Mouse (Mus musculus): Measurements from ENCODE around the gene Tdrkh. TPM values are rescaled to one million over a fixed set of nuclear protein-coding genes. Genes with fewer than 3 reads are reported as not detected.

The Tdrkh gene
- polyA plus RNA-seq, 1 experiment = 2.6 TPM

- Histone ChIP-seq H3K27ac (ENCODE audit: control insufficient read depth, insufficient read depth, low read length) (no peak overlapping the region), H3K27me3 (ENCODE audit: control insufficient read depth, insufficient read depth, low read length) (peaks cover 5% of the 10 kb centered on the region; the same call in 1 of the 2 replicates)
- TF ChIP-seq CTCF (IDR thresholded peaks at IDR 0.05; ENCODE audit: borderline replicate concordance, control insufficient read depth, extremely low read depth, insufficient read depth, low read length, poor library complexity) (no peak), POLR2A (IDR thresholded peaks at IDR 0.05; ENCODE audit: control insufficient read depth, extremely low read depth, insufficient read depth, low read length, poor library complexity) (no peak)
These were observed 60.6 kb downstream of the Tdrkh start for GRCm38 (mm10) chr3:94473567-94474232.

GRCm38 (mm10) chr3:94476301-94477035 is 63.4 kb downstream of the Tdrkh start:
- no peaks in the 10 kb centered on the region for H3K36me3 ChIP-seq (ENCODE audit: control insufficient read depth, insufficient read depth, low read length)
- peaks cover 11% of the 10 kb centered on the region; the same call in 1 of the 2 replicates for H3K27me3 ChIP-seq (ENCODE audit: control insufficient read depth, insufficient read depth, low read length)
- H3K4me1 ChIP-seq (replicated peaks; ENCODE audit: control insufficient read depth, insufficient read depth, low read length) = no peaks in the 10 kb centered on the region
- no peak overlapping the region for H3K4me3 ChIP-seq (ENCODE audit: control insufficient read depth, insufficient read depth, low read length)
- H3K27ac ChIP-seq (ENCODE audit: control insufficient read depth, insufficient read depth, low read length) = no peak overlapping the region
- no peak for TF ChIP-seq CTCF (IDR thresholded peaks at IDR 0.05; ENCODE audit: borderline replicate concordance, control insufficient read depth, extremely low read depth, insufficient read depth, low read length, poor library complexity)
- TF ChIP-seq POLR2A (IDR thresholded peaks at IDR 0.05; ENCODE audit: control insufficient read depth, extremely low read depth, insufficient read depth, low read length, poor library complexity) = no peak
- 65% methylated on average over 8 of the region's 8 CpGs for WGBS
- no peak for DNase-seq

More at GRCm38 (mm10) chr3:94473567-94474232, 60.6 kb downstream of the Tdrkh start:
- 78% methylated on average over 5 of the region's 5 CpGs for WGBS
- Histone ChIP-seq H3K4me3 (ENCODE audit: control insufficient read depth, insufficient read depth, low read length) (no peak overlapping the region), H3K36me3 (ENCODE audit: control insufficient read depth, insufficient read depth, low read length) (no peaks in the 10 kb centered on the region), H3K4me1 (replicated peaks; ENCODE audit: control insufficient read depth, insufficient read depth, low read length) (no peaks in the 10 kb centered on the region)
- no peak for DNase-seq

DNA sequence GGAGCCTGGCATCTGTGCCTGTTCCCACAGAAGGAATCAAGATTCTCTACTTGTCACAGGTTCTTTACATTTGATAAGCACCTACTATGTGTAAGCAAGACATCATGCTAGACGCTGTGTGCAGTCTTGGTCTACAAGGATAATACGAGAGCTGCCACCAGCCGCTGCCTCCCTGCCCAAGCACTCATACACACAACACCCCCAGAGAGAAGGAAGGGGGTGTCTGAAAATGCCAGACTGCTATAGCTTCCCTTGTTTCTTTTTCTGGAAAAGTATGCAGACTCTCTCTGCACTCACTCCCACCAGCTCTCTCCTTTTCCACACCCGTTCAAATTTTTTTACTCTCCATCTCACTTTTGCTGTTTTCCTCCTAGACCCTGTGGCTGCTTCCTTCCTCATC is 64.4 kb downstream of the Tdrkh start:
- no peak overlapping the region for H3K27ac ChIP-seq (ENCODE audit: control insufficient read depth, insufficient read depth, low read length)
- peaks cover 11% of the 10 kb centered on the region; the same call in 1 of the 2 replicates for H3K27me3 ChIP-seq (ENCODE audit: control insufficient read depth, insufficient read depth, low read length)
- TF ChIP-seq POLR2A (IDR thresholded peaks at IDR 0.05; ENCODE audit: control insufficient read depth, extremely low read depth, insufficient read depth, low read length, poor library complexity) = no peak
- TF ChIP-seq CTCF (IDR thresholded peaks at IDR 0.05; ENCODE audit: borderline replicate concordance, control insufficient read depth, extremely low read depth, insufficient read depth, low read length, poor library complexity) = no peak
- no peak overlapping the region for H3K4me3 ChIP-seq (ENCODE audit: control insufficient read depth, insufficient read depth, low read length)
- H3K36me3 ChIP-seq (ENCODE audit: control insufficient read depth, insufficient read depth, low read length) = no peaks in the 10 kb centered on the region
- no peak for DNase-seq
- WGBS = 67% methylated on average over 4 of the region's 4 CpGs
- H3K4me1 ChIP-seq (replicated peaks; ENCODE audit: control insufficient read depth, insufficient read depth, low read length) = no peaks in the 10 kb centered on the region

DNA sequence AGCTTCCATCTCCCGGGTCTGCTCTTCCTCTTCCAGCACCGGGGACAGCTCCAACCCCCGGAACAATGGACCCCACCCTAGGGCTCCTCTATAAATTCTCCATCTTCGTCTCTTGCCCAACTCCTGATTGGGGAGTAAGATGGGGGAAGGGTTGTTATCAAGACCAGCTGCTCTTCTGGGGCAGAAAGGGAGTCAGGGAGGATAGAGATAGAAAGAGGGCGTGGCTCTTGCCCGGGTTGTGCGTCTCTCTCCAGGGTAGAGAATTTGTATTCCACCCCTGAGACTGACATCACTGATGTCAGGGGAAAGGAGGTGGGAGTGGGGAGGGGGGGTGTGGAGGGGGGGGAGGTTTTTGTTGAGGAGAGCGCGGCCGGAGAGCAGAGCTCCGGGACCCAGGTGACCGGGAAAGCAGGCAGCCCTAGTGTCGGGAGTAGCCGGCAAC is 64.9 kb downstream of the Tdrkh start, which contains the start of gene Celf3:
Celf3 (plus strand) TSS at position 315 of the 442 bp plus-strand sequence.
- peaks cover 11% of the 10 kb centered on the region; the same call in 1 of the 2 replicates for H3K27me3 ChIP-seq (ENCODE audit: control insufficient read depth, insufficient read depth, low read length)
- H3K27ac ChIP-seq (ENCODE audit: control insufficient read depth, insufficient read depth, low read length) = no peak within 1 kb of the TSS
- H3K4me1 ChIP-seq (replicated peaks; ENCODE audit: control insufficient read depth, insufficient read depth, low read length) = no peaks in the 10 kb centered on the region
- TF ChIP-seq CTCF (IDR thresholded peaks at IDR 0.05; ENCODE audit: borderline replicate concordance, control insufficient read depth, extremely low read depth, insufficient read depth, low read length, poor library complexity) (no peak), POLR2A (IDR thresholded peaks at IDR 0.05; ENCODE audit: control insufficient read depth, extremely low read depth, insufficient read depth, low read length, poor library complexity) (no peak)
- H3K36me3 ChIP-seq (ENCODE audit: control insufficient read depth, insufficient read depth, low read length) = no peaks in the 10 kb centered on the region
- DNase-seq = no peak
- WGBS = 7% methylated on average over 14 of the region's 14 CpGs
- no peak within 1 kb of the TSS for H3K4me3 ChIP-seq (ENCODE audit: control insufficient read depth, insufficient read depth, low read length)

DNA sequence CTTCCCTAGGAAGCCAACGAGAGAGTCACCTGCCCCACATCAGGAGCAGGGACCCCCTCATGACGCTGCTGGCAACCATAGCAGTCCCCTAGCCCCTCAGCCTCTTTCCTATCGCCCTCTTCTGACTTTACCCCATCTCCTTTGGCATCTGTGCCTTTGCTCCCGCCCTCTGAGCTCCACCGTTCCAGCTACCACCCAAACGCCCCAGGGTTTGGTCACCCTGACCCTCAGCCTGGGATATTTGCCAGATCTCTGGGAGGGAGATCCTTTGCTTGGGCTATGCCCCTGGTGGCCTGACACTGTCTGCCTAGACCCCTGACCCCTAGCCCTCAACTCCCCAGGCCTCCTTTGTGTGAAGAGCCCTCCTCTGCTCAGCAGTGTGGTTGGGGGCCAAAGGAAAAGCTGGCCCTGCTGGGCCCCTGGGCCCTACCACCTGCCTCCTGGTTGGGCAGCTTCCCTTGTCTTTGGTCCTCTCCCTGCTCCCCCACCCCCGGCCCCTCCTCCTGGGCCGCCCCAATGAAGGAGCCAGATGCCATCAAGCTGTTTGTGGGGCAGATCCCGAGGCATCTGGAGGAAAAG is 65.6 kb downstream of the Tdrkh start:
- 25% methylated on average over 9 of the region's 9 CpGs for WGBS
- TF ChIP-seq POLR2A (IDR thresholded peaks at IDR 0.05; ENCODE audit: control insufficient read depth, extremely low read depth, insufficient read depth, low read length, poor library complexity) = no peak
- DNase-seq = no peak
- H3K4me1 ChIP-seq (replicated peaks; ENCODE audit: control insufficient read depth, insufficient read depth, low read length) = no peaks in the 10 kb centered on the region
- no peak overlapping the region for H3K27ac ChIP-seq (ENCODE audit: control insufficient read depth, insufficient read depth, low read length)
- no peaks in the 10 kb centered on the region for H3K36me3 ChIP-seq (ENCODE audit: control insufficient read depth, insufficient read depth, low read length)
- no peak overlapping the region for H3K4me3 ChIP-seq (ENCODE audit: control insufficient read depth, insufficient read depth, low read length)
- peaks cover 11% of the 10 kb centered on the region; the same call in 1 of the 2 replicates for H3K27me3 ChIP-seq (ENCODE audit: control insufficient read depth, insufficient read depth, low read length)

GRCm38 (mm10) chr3:94479564-94479963 is 66.5 kb downstream of the Tdrkh start:
- Histone ChIP-seq H3K4me1 (replicated peaks; ENCODE audit: control insufficient read depth, insufficient read depth, low read length) (no peaks in the 10 kb centered on the region), H3K4me3 (ENCODE audit: control insufficient read depth, insufficient read depth, low read length) (no peak overlapping the region), H3K27me3 (ENCODE audit: control insufficient read depth, insufficient read depth, low read length) (peaks cover 11% of the 10 kb centered on the region; the same call in 1 of the 2 replicates), H3K36me3 (ENCODE audit: control insufficient read depth, insufficient read depth, low read length) (no peaks in the 10 kb centered on the region), H3K27ac (ENCODE audit: control insufficient read depth, insufficient read depth, low read length) (no peak overlapping the region)
- TF ChIP-seq CTCF (IDR thresholded peaks at IDR 0.05; ENCODE audit: borderline replicate concordance, control insufficient read depth, extremely low read depth, insufficient read depth, low read length, poor library complexity) (no peak), POLR2A (IDR thresholded peaks at IDR 0.05; ENCODE audit: control insufficient read depth, extremely low read depth, insufficient read depth, low read length, poor library complexity) (no peak)
- no peak for DNase-seq
- 9% methylated on average over 11 of the region's 11 CpGs for WGBS
